Mouse (Mus musculus) testis, postnatal 14 days (tissue): ENCODE measurements around the gene L3mbtl1.

Experiments
- DNase-seq: peaks from one replicate; pipeline ENCODE4 v3.0.0; 2021; ENCODE audit warnings: low spot score

The L3mbtl1 gene

DNA sequence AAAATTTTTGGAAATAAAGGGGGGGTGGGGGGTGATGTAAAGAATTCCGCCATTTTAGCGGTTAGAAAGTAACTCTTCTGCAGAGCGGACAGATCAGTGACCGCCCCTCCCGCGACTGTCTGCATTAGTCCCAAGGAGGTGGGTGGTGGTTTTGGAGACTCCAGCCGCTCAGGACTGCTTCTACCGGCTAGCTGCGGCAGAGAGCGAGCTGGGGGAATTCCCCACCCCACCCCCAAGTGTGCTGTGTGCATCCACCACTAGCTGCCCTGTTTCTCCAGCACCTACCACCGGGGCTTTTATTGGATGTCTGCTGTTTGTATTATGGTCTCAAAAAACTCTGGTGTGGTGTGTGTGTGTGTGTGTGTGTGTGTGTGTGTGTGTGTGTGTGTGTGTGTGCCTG, 659 bp downstream of the L3mbtl1 start:
- DNase-seq: no peak

DNA sequence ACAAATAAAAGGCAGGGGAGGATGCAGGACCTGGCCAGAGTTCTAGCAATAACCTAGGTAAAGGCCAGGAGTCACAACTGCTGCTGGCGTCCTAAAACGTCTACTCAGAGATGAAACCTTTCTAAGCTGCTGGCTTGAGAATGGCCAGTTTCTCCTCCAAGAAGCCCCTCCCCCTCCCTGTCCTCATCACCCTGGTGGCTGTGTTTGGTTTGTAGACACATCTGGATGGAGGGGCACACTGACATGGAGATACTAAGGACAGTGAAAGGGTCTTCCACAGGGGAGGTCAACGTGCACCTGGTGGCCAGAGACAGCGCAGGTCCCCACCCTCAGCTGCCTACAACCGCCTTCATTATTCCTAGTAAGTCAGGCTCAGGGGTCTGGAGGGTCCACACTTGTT, 3.7 kb downstream of the L3mbtl1 start:
- DNase-seq: no peak

DNA sequence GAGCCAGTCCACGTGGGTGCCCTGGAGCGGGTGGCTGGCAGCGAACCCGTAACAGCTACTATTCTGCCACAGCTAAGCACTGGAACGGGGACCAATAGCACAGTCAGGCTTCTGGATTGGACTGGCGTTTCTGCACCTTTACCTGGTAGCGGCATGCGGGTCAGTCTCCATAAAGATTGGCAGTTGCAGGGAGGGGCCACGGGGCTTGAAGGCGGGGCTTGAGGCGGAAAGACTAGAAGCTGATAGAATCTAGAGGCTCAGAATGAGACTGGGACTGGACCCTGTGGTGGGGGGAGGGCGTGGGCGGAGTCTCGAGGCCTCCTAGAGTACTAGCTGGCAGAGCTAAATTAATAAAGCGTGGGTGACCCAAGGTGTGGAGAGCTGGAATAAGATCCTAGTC, 4.5 kb downstream of the L3mbtl1 start:
- peak; percentile 63 for DNase-seq

DNA sequence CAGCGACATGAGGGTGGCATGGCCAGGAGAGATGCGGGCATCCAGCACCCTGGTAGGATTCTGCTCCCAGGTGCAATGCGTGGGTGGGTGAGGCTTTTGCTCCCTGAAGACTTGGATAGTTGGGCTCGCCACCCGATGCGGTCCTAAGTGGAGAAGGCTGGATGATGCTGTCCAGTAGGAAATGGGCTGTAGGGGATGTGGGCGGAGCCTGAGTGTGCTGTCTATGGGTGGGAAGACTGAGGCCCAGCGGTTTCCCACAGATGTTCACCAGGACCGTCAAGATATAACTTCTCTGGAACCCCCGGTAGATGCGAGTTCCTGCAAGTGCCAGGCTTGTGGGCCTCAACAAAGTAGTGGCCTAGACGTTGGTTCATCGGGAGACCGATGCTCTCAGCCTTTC, 4.9 kb downstream of the L3mbtl1 start:
- no peak for DNase-seq

DNA sequence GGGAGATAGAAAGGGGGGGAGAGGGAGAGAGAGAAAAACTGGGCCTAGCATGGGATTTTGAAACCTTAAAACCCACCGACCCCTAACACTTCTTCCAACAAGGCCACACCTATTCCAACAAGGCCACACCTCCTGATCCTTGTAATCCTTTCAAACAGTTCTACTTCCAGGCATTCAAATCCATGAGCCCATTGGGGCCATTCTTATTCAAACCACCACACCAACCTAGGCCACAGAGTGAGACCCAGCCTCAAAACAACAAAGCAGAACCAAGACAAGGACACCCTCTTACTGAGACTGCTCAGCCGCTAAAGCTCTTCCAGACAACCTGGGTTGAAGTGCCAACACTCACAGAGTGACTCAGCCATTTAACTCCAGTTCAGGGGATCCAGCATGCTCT, 7.5 kb downstream of the L3mbtl1 start:
- no peak for DNase-seq

DNA sequence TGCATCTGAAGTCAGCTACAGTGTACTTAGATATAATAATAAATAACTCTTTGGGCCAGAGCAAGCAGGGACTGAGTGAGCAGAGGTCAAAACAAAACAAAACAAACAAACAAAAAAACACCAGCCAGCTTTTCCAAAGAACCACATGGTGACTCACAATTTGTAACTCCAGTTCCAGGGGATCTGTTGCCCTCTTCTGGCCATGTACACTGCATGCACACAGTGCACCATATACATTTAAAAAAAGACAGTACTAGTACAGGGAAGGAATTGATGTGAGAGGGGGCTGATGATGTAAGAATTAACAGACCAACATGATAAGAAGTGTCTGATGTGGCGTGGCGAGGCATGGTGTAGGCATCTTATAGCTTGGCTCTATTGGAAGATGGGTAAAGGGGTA, 13.6 kb downstream of the L3mbtl1 start:
- no peak for DNase-seq

DNA sequence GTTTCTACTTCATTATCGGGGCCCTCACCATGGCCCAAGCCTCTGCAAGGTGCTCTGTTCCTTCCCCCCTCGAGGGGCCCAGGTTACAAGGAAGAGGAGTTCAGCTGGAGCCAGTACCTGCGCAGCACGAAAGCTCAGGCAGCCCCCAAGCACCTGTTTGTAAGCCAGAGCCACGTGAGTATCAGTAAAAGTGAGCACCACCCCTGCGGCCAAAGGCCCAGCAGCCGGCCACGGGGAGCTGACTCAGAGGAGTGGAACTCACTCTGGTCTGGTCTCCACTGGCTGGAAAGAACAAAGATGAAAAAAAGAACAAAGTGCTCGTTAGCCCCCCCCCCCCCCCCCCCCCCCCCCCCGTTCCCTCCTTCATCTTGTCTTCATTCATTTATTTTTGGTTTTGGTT, 18.0 kb downstream of the L3mbtl1 start:
- DNase-seq: no peak

DNA sequence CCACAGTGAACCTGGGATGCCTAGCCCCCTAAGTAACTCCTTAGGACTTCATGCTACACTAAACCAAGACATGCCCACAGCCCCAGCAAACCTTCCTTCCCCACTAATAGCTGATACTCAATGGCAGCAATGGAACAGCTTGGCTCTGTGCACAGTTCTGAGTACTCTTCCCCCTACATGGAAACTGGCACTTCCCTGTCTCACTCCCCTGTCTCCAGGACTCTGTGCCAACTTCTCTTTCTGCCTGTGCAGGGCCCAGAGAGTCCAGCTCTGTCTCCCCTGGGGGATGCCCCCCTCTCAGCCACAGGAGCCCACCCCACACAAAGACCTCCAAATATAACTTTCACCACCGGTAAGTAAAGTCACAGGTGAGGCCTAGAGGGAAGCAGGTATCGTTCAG, 23.5 kb downstream of the L3mbtl1 start:
- DNase-seq: no peak

DNA sequence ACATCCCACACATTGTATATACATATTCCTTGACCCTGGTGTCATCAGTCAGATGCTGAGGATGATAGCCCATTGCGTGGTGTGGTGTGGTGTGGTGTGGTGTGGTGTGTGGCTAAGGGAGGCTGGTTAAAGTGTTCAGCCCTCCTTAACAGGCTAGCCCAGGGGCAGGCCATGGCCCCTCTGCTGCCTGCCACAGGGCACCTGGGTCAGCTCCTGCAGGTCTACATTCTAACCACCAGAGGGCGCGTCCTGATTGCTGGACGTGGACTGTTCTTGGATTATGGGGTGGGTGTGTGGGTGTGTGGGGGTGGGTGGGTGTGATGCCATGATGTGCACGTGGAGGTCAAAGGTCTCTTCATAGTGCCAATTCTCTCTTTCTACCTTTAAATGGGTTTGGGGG, 25.1 kb downstream of the L3mbtl1 start:
- DNase-seq: no peak

DNA sequence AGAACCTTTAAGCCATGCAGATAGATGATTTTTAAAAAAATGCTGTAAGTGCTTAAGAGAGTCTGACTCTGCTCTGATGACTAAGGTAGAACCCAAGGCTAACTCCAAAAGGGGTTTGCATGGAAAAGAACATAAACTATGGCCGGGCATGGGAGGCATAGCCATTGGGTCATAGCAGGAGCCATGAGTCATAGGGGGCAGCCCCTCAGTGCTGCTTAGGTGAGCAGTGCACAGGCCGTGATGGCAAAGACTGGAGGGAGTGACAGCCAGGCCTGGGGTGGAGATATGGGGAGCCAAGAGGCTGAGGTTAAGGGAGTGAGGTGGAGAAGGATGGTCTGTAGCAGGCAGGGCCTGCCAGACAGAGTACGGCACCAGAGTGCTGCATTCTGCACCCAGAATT, 25.8 kb downstream of the L3mbtl1 start:
- DNase-seq: no peak

DNA sequence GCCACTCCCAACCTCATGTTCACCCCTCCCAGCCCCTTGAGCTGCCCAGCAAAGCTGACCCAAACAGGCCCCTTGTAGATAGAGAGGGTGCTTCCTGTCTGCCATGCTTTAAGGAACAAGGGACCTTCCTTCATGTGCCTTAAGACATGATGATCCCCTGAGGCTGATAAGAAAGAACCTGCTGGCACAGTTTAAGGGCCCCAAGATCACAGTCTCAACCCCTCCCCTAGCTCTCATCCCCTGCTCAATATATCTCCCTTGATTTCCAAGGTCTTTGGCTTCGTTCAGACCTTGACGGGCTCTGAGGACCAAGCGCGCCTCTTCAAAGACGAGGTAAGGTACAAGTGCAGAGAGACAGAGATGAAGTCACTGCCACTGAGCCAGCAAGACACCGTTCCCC, 27.6 kb downstream of the L3mbtl1 start:
- no peak for DNase-seq

DNA sequence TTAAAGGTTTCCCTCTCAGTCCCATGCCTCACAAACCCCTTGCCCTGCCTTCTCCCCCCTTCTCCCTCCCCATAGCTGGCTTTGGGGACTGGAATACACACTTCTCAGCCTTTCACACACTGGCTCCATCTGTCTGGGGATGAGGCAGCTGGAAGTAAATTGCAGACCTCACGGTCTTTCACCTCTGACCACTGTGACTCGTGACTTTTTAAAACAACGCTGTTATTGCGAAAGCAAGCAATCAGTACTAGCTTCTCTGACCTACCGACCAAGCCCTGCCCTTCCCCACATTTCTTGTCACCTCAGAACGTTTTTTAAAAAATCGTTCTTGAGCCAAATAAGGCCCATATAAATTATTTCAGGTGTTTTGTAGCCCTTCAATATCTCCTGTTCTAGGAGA, 29.5 kb downstream of the L3mbtl1 start:
- DNase-seq: no peak

DNA sequence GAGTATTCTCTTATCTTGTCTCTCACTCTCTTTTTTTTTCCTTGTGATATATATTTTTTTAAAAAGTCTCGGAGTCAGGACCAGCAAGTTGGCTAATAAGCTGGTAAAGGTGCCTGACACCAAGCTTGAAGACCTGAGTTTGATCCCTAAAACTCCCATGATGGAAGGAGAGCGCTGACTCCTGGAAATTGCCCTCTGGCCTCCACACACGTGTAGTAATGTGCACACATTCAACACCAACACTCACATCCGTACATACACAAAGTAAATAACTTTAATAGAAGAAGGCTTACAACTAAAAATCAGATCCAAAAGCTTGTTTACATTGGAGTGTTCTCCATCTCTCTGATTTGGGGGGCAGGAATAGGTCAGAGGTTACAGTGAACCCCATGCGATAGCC, 29.9 kb downstream of the L3mbtl1 start:
- DNase-seq: no peak

DNA sequence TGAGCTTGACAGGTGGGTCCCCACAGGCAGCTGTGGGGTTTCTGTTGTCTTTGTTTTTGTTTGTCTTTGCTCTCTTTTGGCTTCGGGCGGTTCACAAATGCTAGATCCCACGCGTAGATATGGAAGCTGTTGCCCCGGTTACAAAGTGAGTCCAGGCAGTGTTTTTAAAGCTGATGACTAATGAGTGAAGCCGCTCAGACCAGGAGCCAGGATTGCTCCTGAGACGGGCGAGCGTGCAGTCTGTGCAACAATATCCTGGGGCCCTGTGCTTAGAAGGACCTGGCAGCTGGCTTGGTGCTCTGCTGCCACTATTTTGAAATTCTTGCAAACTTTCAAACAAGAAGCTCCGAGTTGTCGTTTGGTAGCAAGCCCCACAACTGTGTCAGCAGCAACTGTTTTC, 30.4 kb downstream of the L3mbtl1 start:
- DNase-seq: no peak

DNA sequence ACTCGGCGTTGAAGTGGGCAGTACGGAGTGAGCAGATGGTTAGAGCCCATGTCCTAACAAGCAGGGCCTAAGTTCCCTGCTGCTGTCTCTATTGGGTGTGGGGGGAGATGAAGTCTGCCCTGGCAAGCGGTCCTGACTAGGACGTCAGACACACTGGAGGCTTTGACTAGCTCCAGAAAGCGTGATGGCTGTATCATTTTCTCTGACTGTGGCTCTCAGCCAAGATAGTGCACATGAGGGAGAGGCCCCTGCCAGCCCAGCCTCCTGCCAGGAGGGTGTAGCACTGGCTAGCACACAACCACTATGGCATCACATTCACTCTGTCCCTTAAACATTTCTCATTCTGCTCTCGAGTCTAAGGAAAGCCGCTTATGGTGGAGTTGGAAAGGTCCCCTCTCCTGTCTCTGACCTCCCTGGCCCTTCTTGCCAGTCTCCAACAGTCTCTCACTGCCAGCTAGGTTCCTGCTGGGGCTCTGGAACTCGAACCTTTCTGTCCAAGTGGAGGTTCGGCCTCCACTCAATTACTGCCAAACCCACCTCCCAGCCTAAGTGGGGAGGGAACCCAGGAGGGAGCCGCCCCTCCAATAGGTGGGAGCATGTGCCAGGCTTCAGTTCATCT, 32.0 kb downstream of the L3mbtl1 start:
- DNase-seq: no peak

DNA sequence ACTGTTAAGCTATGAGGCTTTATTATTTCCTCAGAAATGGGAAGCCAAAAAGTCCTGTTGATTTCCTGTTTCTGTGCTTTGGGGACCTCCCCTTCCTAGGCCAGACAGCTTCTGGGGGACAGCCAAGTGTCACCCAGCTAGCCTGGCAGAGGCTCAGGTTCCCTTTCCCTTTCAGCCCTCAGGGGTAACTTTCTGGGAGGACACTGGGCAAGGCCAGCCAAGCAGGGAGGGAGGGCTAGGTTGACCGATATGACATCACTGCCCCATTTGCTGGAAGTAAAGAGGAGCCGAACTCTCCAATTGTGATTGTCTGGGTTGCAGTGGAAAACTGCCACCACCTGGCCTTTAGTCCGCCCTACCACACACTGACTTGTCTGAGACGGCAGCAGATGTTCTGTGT, 32.7 kb downstream of the L3mbtl1 start:
- no peak for DNase-seq

DNA sequence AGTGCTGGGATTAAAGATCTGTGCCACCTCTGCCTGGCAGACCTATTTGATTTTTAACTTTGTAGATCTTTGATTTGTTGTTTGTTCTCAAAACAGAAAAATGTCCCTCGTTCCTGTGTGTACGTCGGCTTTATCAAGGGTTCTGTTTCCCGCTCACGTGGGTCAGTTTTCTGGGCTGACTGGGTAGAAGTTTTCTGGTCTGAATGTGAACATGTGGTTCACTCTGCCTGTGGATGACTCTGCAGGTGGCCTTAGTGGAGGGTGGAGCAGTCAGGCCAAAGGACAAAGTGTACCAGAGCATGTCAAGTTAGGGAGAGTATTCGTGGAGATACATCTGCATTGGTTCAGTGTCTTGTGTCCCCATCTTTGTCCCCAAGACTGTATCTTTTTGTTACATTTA, 41.1 kb downstream of the L3mbtl1 start:
- no peak for DNase-seq

DNA sequence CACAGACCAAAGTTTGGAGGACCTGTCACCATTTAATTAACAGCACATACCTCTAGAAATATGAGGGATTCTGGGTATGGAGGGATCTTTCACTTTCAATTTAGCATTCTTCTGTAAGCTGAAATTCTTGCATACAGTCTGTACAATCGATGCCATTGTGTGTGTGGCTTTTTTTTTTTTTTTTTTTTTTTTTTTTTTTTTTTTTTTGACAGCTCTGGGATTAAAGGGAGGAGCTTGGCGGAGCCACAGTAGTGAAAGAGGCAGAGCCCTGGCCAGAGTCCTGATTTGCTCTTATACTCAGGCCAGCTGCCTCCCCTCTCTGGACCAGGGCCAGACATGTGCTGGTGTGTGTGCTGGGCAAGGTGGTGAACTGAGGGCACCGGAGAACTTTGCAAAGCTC, 42.7 kb downstream of the L3mbtl1 start:
- no peak for DNase-seq

DNA sequence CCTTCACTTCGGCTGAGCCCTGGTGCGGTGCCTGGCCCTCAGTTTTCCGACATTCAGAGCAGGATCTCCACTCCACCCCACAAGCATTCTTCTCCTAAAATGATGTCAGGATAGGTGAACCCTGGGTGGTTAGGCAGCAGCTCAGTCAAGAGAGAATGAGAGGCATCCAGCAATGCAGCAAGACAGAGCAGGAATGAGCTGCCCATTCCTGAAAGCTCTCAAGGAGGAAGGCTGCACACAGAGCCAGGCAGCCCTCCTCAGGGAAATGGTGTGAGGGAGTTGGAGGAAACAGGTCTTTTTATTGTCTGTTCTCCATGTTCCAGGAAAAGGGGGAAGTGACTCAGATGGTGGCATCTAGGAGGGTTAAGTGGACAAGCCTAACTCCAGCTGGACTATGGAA, 43.5 kb downstream of the L3mbtl1 start:
- no peak for DNase-seq

DNA sequence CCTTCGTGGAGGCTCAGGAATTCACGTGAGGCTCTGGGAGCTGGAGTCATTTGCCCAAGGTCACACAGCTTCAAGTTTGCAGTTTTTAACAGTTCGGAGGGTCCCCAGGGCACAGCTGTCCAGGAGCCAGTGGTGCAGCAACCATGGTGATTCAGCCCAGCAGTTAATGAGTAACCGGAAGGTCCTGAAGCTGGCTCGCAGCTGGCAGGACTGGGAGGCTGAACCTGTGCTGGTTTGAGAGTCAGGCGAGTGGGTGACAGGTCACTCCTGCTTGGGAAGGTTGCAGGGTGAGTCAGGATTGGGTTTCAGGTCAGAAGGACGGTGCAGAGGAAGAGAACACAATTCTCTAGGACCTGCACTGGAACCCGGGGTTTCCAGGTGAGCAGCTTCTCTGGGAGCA, 43.9 kb downstream of the L3mbtl1 start, which contains the start of gene Sgk2:
Gene Sgk2 (plus strand): TSS at position 113 of the 400 bp plus-strand sequence.
- no peak for DNase-seq

DNA sequence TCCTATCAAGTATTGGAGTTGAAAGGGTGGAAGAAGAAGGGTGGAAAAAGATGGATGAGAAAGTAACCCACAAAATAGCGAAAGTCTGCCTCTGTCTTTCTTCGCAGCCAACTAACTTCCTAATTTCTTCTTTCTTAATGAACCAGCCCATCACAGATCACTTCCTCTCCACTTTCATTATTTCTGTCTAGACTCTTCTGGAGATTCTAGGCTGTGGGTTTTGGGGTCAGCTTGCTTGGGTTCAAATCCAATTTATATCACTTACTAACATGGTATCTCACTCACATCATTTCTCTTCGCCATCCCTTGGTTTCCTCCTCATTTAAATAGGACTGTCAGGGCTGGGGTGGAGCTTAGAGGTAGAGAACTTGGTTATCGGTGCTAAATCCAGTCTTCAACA, 45.0 kb downstream of the L3mbtl1 start:
- no peak for DNase-seq

DNA sequence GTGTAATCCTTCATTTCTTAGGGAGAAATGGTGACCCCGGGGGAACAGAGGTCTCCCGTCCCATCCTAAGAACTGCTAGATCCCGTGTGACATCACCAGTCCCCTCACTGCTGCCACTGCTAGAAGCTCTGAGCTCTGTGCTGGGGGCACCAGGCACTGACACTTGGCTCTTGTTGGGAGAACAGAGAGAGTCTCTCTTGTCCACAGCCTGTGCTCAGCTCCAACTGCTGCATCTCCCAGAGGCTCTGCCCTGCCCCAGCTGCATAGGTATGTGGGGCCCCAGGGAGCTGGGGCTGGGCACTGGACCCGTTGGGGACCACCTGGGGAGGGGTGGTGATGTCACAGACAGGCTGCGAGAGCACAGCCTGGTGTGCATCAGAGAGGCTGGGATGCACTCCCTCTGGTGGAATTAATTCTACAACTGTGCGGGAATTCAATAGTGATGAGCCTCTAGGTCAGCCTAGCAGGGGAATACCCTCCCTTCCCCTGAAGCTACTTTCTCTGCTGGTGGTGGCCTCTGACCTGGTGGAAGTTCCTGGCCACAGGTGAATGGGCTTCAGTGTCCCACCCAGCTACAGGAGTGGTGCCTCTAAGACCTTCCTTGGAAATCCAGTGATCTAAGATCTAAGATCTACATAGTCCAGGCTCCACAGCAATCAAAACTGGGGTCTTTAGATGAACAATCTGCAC, 48.3 kb downstream of the L3mbtl1 start:
- DNase-seq: no peak

DNA sequence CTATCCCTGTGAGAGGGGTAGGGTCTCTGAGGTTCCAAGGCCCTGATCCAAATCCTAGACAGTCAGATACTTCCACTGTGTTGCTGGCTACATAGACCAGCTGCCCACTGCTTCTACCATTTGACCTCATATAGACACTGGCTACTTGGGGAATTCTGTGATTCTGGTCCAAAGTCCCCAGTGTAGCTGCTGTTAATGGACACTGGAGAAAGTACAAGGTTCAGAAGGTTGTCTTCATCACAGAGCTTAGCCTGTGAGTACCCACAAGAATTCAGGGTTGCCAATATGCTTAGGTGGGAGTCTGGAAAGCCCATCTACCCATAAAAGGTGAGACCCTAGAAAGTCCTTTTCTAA, 48.8 kb downstream of the L3mbtl1 start:
- DNase-seq: no peak

DNA sequence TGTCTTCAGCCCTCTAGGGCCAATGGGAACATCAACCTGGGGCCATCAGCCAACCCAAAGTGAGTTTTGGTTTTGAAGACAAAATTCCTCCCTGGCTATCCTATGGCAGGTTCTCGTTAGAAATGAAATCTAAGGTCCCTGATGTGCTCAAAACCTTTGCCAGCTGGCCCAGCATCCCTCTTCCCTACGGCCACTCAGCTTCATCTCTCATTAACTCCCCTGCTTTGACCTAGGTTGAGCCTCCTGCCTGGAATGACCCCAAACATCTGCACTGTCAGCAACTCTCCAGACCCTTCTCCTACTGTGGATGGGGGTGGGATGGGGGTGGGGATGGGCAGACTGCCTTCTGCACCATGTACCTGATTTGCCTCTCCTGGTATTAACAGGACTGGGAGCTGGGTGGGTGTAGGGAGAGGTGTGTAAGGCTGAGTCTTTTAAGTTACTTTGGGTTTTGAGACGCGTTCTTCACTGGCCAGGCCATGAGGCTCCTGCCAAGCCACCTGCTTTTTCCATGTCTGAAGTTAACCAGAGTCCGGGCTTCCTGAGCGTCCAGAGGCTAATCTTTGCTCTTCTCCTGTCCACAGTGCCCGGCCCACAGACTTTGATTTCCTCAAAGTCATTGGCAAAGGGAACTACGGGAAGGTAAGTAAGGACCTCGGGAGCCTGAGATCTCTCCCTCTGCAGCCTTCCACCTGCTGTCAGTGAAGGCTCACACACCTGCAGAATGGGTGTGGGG, 50.8 kb downstream of the L3mbtl1 start:
- DNase-seq: no peak
